Mouse (Mus musculus): ENCODE data around the gene Rasl12.
A peak's percentile ranks its signal among the peaks of the same experiment; 100 is the strongest.

Rasl12 gene

DNA sequence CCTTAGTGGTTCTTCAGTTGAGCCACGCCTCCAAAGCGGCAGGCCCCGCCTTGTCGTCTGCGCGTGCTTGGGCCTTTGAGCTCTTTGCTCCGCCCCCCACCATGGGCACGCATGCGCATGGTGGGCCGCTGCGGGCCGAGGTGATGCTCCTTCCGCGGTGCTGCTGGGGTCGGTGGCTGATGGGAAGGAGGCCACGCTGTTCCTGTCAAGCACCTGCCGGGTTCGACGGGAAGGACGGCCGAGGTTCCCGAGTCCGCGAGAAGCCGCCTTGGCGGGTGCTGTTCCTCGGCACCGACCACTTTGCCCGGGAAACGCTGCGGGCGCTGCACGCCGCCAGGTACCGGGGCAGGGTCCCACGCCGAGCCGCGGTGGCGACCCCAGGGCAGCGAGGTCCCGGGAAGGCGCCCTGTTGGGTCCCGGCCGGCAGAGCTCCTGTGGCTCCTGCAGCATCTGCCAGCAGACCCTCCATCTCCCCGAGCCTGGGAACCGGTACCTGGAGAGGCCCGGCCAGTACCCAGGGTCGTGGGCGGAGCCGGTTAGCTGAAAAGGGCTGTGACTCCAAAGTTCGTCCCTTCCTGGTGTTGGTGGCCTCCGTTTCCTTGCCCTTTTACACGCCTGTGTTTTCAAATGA lies 37.5 kb downstream of the Rasl12 start, which contains the start of gene Mtfmt:
Gene Mtfmt (plus strand): TSS at position 112 of the 631 bp plus-strand sequence.
- DNase-seq (ENCODE audit: low spot score in 2 of 2): peak; percentile 91 to 92

DNA sequence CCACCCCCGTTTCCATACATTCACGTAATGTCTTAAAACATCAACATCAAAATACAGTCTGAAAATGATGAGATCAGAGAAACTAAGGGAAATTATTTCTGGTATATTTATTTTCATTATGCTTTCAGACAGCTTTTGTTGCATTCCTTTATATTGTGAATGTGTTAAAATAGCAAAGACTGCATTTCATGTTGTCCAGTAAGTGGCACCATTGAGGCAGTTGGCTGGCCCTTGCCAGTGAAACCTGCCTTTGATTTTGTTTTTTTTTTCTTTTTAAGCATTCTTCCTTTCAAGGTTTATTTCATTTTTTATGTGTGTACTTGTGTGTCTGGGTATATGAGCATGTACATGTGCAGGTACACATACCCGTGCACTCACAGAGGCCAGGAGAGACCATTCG lies 46.4 kb downstream of the Rasl12 start:
- DNase-seq (ENCODE audit: low spot score in 2 of 2): no peak

DNA sequence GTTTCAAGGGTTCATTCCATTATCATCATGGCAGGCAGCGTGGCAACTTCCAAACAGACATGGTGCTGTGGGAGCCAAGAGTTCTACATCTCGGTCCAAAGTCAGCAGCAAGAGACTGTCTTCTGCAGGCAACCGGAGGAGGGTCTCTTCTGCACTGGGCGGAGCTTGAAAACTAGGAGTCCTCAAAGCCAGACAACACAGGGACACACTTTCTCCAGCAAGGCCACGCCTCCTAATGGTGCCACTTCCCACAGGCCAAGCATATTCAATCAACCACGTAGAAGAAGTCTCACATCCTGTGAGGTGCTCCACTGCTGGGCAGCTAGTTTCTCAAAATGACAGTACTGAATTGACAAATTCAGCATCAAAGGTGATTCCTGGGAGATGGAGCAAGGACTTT lies 49.6 kb downstream of the Rasl12 start:
- DNase-seq (ENCODE audit: low spot score in 2 of 2): no peak

DNA sequence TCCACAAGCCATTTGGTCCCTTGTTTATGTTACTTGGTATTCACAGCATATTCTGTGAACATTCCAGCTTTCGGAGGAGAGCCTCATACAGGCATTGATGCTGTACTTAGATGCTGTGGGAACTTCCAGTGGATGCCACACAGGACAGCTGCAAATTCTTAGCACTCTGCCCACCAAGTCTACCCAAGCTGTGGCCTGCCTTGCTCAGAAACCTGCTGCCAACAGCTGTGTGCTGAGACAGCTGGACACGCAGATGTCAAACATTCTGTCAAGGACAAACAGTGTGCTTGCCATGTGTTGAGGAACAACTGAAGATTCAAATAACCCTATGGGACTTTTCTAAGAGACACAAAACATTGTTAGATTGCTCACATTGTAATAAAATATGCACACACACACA lies 60.7 kb downstream of the Rasl12 start:
- no peak for DNase-seq (ENCODE audit: low spot score in 2 of 2)

DNA sequence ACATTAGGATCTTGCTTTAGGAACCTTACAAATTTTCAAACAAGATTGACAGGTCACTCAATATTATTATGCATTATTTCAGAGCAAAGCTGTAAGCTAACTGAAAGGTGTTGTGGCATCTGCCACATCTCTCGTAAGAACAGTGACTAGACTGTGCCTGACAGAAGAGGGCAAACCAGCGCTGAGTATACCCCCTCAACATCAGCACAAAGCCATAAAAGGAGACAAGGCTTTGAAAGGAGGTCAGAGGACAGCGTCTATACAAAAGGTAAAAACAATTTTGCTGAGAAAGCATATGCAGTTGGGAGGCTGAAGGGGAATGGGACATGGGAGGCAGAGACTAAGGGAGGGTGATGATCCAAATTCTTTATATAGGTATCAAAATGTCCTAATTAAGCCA lies 61.9 kb downstream of the Rasl12 start:
- no peak for DNase-seq (ENCODE audit: low spot score in 2 of 2)

DNA sequence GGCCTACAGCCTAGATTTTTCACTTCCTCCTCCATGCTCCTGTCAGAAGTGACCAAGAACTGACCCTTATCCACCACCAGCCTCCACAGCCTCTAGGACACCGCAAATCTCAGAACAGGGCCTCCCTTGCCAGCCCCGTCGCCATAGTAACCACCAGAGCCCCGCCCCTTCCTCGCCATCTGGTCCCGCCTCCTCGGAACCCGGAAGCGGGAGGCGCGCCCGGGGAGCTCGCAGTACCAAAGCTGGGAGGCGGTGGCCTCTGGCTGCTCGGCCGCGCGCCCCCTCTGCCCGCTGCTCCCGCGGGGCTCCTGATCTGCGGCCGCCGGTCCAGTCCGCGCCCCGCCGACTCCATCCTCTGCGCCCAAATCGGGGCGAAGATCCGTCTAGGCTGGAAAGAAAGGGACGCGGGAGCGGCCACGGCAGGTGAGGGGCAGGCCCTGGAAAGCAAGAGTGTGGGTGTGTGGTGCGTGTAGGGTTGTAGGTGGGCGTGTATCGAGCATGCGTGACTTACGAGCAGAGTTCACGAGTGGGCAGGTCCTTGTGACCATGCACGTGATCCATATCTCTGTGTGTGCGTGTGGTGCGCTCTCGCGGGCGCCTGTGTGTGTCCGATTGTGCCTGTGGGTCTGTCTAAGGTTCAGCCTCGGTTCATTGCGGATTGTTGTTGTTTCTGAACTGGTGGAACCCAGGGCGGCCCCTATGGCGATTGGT lies 62.6 kb downstream of the Rasl12 start, which contains the start of gene Spg21:
Gene Spg21 (plus strand): TSS at position 216 of the 711 bp plus-strand sequence.
- peak; percentile 97 for DNase-seq (ENCODE audit: low spot score in 2 of 2)

DNA sequence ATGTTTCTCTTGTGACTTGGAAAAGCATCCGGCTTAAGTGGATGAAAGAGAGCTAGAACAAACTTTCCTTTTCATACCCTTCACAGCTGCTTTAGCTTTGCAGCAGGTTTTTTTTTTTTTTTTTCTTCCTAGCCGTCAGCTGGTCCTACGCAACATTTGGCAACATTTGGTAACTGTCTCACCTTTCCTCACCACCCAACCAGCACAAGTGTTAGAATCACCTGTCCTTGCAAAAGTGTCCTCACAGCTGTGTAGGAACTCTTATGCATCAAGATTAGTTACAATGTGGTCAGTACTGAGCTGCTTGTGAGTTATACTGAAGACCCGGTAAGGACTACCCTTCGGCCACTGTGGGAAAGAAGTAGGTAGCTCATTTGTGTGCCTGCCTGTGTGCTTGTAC lies 64.2 kb downstream of the Rasl12 start:
- DNase-seq (ENCODE audit: low spot score in 2 of 2): no peak

DNA sequence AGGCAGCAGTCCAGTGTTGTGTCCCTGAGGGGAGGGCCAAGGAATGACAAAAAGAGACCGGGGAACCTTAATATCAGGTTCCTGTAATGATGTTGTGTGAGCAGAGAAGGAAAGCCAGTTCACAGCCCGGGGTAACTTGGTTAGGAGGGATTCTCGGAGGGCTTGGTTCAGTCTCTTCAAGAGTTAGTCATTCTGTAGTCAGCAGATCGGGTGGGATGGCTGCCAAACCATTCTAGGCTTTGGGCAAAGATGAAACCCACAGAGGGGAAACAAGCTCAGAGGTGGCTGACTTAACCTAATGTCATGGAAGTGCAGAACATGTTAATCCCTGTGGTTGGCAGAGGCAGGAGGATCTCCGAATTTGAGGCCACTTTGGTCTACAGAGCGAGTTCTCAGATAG lies 65.9 kb downstream of the Rasl12 start:
- peak in 1 of 2 experiments; percentile 49 for DNase-seq (ENCODE audit: low spot score in 2 of 2)
